Mouse (Mus musculus) ES-E14 (cell line): ENCODE data around the gene Zfp106.

Experiments
- CHD2 ChIP-seq: IDR thresholded peaks from 2 replicates; pipeline ENCODE4 v1.6.1; 2014; ENCODE audit warnings: mild to moderate bottlenecking, low read depth, low read length, inconsistent platforms
- HCFC1 ChIP-seq: IDR thresholded peaks from 2 replicates; pipeline ENCODE4 v1.6.1; 2012; ENCODE audit warnings: low read length, inconsistent platforms, borderline replicate concordance; ENCODE audit not compliant: insufficient read depth
- ZC3H11A ChIP-seq: IDR thresholded peaks from 2 replicates; pipeline ENCODE4 v1.6.1; 2012; ENCODE audit warnings: low read depth, mild to moderate bottlenecking, inconsistent platforms, low read length, borderline replicate concordance

GRCm38 (mm10) chr2:120592227-120592626, 28.6 kb upstream of the Zfp106 start:
- TF ChIP-seq CHD2: no peak
- TF ChIP-seq ZC3H11A: no peak
- no peak for TF ChIP-seq HCFC1
